Mouse (Mus musculus) thymus, adult 2 months (tissue): ENCODE data around the gene Nphs1. TPM values are rescaled to one million over a fixed set of nuclear protein-coding genes. Genes with fewer than 3 reads are reported as not detected.
A peak's percentile ranks its signal among the peaks of the same experiment; 100 is the strongest.
"Not testable (repeated sequence)": the region's sequence is repeated elsewhere in the genome, so short reads cannot be mapped to it uniquely, and the experiment has no call there.

ENCODE experiments used
- DNase-seq: peaks from one replicate; pipeline ENCODE4 v3.0.0; 2021
- H3K27ac ChIP-seq: fragments of 200-500 bp; 2 replicates; pipeline ENCODE4 v1.5.1; 2012; ENCODE audit warnings: low read length, control low read depth; ENCODE audit not compliant: control insufficient read depth, insufficient read depth
- H3K27me3 ChIP-seq: fragments of 200-500 bp; 2 replicates; pipeline ENCODE4 v1.6.1; 2012; ENCODE audit warnings: mild to moderate bottlenecking, low read length, moderate library complexity, mixed read lengths; ENCODE audit not compliant: control insufficient read depth, insufficient read depth
- H3K36me3 ChIP-seq: fragments of 200-500 bp; 2 replicates; pipeline ENCODE4 v1.6.1; 2012; ENCODE audit warnings: mild to moderate bottlenecking, low read length, moderate library complexity; ENCODE audit not compliant: control insufficient read depth, insufficient read depth
- H3K4me1 ChIP-seq: fragments of 200-500 bp; replicated peaks from 2 replicates; pipeline ENCODE4 v1.6.1; 2012; ENCODE audit warnings: low read length; ENCODE audit not compliant: control insufficient read depth, insufficient read depth
- H3K4me3 ChIP-seq: fragments of 200-500 bp; 2 replicates; pipeline ENCODE4 v1.5.1; 2012; ENCODE audit warnings: mild to moderate bottlenecking, low read length, control low read depth, moderate library complexity; ENCODE audit not compliant: control insufficient read depth, insufficient read depth
- CTCF ChIP-seq: fragments of 200-500 bp; IDR thresholded peaks from 2 replicates; pipeline ENCODE4 v1.5.1; 2012; ENCODE audit warnings: mild to moderate bottlenecking, control low read depth, low read length, moderate library complexity, borderline replicate concordance; ENCODE audit not compliant: control insufficient read depth, poor library complexity, insufficient read depth; ENCODE audit errors: extremely low read depth
- POLR2A ChIP-seq: fragments of 200-500 bp; IDR thresholded peaks from 2 replicates; pipeline ENCODE4 v1.6.1; 2012; ENCODE audit warnings: mild to moderate bottlenecking, low read length, control low read depth, moderate library complexity; ENCODE audit not compliant: control insufficient read depth, poor library complexity, insufficient read depth; ENCODE audit errors: extremely low read depth
- WGBS: fragments of 180-500 bp; shearing (Covaris S2); methylation state at CpG from one replicate; pipeline ENCODE4 v1.1.7; 2018; 5-methylcytosine and 5-hydroxymethylcytosine counted together
- polyA plus RNA-seq: library from polyadenylated mRNA; depleted of rRNA; stranded (reverse); fragments of >200 nt; gene quantifications from 2 replicates; pipeline ENCODE4 v1.2.3, GENCODE M21; 2012

The Nphs1 gene
- polyA plus RNA-seq, 1 experiment = 0.19 TPM

GRCm38 (mm10) chr7:30493401-30493931, 35.4 kb downstream of the Nphs1 start, which contains the start of gene Prodh2:
TSS of gene Prodh2 (plus strand) at chr7:30493622.
- DNase-seq = no peak
- no peak within 1 kb of the TSS for H3K27ac ChIP-seq
- 71% methylated on average over 11 of the region's 11 CpGs for WGBS
- no peak within 1 kb of the TSS for H3K4me3 ChIP-seq
- H3K27me3 ChIP-seq = no peaks in the 10 kb centered on the region; the same call in 1 of the 2 replicates
- H3K4me1 ChIP-seq = no peaks in the 10 kb centered on the region
- TF ChIP-seq CTCF = no peak
- TF ChIP-seq POLR2A = no peak
- H3K36me3 ChIP-seq = no peaks in the 10 kb centered on the region

- not testable (repeated sequence) for H3K27me3 ChIP-seq, H3K4me1 ChIP-seq, DNase-seq, H3K4me3 ChIP-seq, H3K27ac ChIP-seq, H3K36me3 ChIP-seq
- 72% methylated on average over 5 of the region's 5 CpGs for WGBS
Observed at GRCm38 (mm10) chr7:30495506-30496042, 37.5 kb downstream of the Nphs1 start.

GRCm38 (mm10) chr7:30501159-30501558, 43.0 kb downstream of the Nphs1 start:
- not testable (repeated sequence) for H3K36me3 ChIP-seq, H3K27me3 ChIP-seq, H3K4me1 ChIP-seq, H3K4me3 ChIP-seq, H3K27ac ChIP-seq
- WGBS = 76% methylated on average over 5 of the region's 5 CpGs
- peak; percentile 13 for DNase-seq

GRCm38 (mm10) chr7:30508061-30508460, 49.9 kb downstream of the Nphs1 start:
- no peak overlapping the region for H3K27ac ChIP-seq
- no peak for DNase-seq
- H3K4me3 ChIP-seq = no peak overlapping the region
- TF ChIP-seq POLR2A (no peak), CTCF (no peak)
- no peaks in the 10 kb centered on the region for H3K36me3 ChIP-seq
- no peaks in the 10 kb centered on the region for H3K4me1 ChIP-seq
- 31% methylated on average over 4 of the region's 4 CpGs for WGBS
- no peaks in the 10 kb centered on the region for H3K27me3 ChIP-seq

- no peak for DNase-seq
- Histone ChIP-seq H3K27ac (no peak overlapping the region), H3K4me3 (no peak overlapping the region), H3K36me3 (no peaks in the 10 kb centered on the region), H3K27me3 (no peaks in the 10 kb centered on the region), H3K4me1 (no peaks in the 10 kb centered on the region)
- TF ChIP-seq POLR2A (no peak), CTCF (no peak)
- WGBS = 80% methylated on average over 24 of the region's 24 CpGs
Observed at GRCm38 (mm10) chr7:30515003-30515760, 57.1 kb downstream of the Nphs1 start.

- WGBS = 60% methylated on average over 8 of the region's 8 CpGs
- Histone ChIP-seq H3K36me3 (peaks cover under 1% of the 10 kb centered on the region; the same call in 1 of the 2 replicates), H3K27me3 (no peaks in the 10 kb centered on the region), H3K4me3 (no peak overlapping the region), H3K4me1 (no peaks in the 10 kb centered on the region), H3K27ac (no peak overlapping the region)
- no peak for DNase-seq
- TF ChIP-seq POLR2A (no peak), CTCF (no peak)
Observed at GRCm38 (mm10) chr7:30518325-30518724, 60.2 kb downstream of the Nphs1 start.

- H3K36me3 ChIP-seq = peaks cover 5% of the 10 kb centered on the region; the same call in 1 of the 2 replicates
- H3K27ac ChIP-seq = no peak overlapping the region
- H3K4me1 ChIP-seq = no peaks in the 10 kb centered on the region
- H3K27me3 ChIP-seq = no peaks in the 10 kb centered on the region
- TF ChIP-seq POLR2A (no peak), CTCF (no peak)
- 83% methylated on average over 4 of the region's 4 CpGs for WGBS
- no peak overlapping the region for H3K4me3 ChIP-seq
- DNase-seq = no peak
Observed at GRCm38 (mm10) chr7:30520396-30520795, 62.3 kb downstream of the Nphs1 start.
